Mouse (Mus musculus) megakaryocyte progenitor cell, adult 5-6 weeks (primary cell): Measurements from ENCODE around the gene Ccdc83. TPM values are rescaled to one million over a fixed set of nuclear protein-coding genes. Genes with fewer than 3 reads are reported as not detected.

Experiments used
- ATAC-seq: replicated peaks from 2 replicates; pipeline ENCODE4 v1.8.0; 2016; ENCODE audit warnings: mild to moderate bottlenecking, moderate TSS enrichment, inconsistent platforms; ENCODE audit not compliant: poor library complexity
- total RNA-seq, 2 experiments: library from RNA; stranded (forward) in 1 of 2; stranded (reverse) in 1 of 2; fragments of 157-497, 149-512 nt in 1 of 2; fragments of 200-1000 nt in 1 of 2; gene quantifications; 2 replicates each; pipeline versions ENCODE4 v1.2.3 to v1.2.4; 2015 to 2017

Ccdc83 gene
- total RNA-seq (2015) (not detected in 2 replicates), total RNA-seq (2017) (not detected in 2 replicates)

- peak; percentile 98 for ATAC-seq
Observed at GRCm38 (mm10) chr7:90265289-90265970, at the start of gene Ccdc83. Gene Ccdc83, minus strand, starts transcription at chr7:90265777.

DNA sequence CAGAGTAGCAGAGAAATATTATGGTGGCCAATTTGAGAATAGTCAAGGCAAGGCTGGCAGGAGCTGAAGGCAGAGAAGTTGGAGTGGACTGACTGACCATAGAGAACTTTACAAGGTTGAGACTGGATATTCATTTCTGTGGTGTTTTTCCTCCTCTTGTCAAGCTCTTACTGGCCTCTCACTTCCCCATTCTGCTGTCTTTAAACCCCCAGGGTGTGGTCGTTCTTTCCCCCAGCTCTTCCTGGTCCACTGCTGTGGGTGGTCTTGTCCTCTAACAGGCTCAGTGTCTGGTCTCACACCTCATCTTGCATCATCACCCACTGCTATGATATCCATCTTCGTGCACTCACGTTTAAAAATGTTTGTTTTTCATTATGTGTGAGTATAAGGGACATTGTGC is 47.8 kb upstream of the Ccdc83 start:
- ATAC-seq = peak; percentile 91

DNA sequence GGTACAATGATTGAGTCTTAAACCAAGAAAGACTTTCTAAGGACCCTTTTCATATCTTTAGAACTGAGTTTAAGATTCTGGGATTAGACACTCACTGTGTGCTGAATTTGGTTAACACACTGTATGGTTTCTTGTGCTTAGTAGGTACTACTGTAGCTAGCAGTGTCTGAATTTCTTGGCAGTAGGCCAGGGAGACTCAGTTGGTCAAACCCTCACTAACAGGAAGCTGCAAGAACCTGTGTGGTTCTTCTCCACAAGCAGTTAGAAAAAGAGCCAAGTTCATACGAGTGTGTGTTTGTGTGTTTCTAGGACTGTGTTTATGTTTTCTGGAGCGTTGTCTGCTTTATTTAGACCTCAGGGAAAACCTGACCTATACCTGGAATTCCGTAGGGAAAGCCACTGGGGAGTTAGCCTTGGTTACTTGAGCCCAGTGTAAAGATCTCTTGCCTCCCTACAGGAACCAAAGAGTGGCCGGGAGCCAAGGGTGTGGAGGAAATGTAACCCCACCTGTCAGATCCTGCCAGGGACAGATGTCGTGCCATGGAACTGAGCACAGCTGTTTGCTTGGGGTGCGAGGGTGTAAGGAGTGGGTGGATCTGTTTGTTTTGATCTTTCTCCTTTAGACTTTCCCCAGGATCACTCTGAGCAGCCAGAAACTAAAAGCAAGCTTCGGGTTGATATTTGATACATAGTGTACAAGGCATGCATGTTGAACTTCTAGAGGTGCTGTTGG is 46.7 kb upstream of the Ccdc83 start:
- ATAC-seq = no peak

- ATAC-seq = no peak
Observed at GRCm38 (mm10) chr7:90308003-90308402, 42.4 kb upstream of the Ccdc83 start.

DNA sequence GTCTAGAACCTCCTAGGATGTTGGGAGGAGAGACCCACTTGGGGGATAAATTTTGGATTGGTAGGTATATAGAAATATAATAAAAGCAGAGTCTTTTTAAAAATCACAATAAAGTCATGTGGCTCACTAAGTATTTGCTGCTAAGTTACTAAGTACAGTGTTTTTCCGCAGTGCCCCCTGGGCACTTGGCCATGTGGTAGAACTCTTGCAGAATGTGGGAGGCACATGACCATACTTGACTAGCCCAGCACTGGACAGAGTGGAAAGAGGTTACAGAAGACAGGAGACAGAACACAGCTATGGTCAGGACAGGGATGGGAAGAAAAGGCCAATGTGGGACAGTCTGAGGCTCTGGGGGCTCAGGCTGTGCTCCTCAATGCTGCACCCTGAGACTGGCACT is 41.4 kb upstream of the Ccdc83 start:
- ATAC-seq = no peak

- ATAC-seq = no peak
Observed at GRCm38 (mm10) chr7:90306079-90306478, 40.5 kb upstream of the Ccdc83 start.

DNA sequence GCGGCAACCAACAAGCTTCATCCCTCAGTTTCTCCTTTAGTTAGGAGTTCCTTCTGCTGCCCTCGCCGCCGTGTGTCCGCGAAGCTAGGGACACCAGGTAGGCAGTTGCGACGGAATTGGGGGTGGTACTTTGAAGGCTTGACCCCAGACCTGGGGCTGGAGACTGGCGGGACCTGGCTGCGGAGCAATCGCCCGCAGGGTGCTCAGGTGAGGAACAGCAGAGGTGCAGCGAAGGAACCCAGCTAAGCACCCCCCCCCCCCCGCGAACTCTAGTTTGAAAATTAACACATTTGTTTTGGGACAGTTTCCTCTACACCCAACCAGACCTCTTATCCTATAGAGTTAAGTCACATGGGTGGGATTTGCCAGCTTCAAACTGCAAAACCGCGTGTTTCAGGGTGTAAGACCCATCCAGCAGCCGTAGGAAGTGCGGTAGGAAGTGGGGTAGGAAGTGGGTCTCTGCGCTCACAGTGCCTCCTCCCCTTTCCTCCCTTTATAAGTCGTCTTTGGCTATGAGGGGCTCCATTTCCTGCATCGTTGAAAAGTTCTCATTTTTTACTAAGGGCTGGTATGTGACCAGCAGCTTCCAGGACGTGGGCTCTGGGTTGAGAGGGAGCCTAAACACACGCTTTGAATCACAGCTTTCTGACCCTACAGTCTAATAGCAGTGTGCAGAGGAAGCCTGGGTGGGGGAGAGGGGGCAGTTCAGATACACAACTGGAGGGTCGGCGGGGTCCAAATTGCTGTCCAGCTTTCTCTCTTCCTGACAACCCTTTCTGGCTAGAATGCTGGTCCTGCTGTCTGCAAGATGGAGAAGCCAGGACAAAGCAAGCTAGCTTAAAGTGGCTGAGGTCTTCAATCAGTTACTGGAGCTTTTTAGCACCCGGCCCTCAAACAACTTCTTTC is 37.3 kb upstream of the Ccdc83 start:
- peak; percentile 30; the same call in 1 of the 2 replicates for ATAC-seq

DNA sequence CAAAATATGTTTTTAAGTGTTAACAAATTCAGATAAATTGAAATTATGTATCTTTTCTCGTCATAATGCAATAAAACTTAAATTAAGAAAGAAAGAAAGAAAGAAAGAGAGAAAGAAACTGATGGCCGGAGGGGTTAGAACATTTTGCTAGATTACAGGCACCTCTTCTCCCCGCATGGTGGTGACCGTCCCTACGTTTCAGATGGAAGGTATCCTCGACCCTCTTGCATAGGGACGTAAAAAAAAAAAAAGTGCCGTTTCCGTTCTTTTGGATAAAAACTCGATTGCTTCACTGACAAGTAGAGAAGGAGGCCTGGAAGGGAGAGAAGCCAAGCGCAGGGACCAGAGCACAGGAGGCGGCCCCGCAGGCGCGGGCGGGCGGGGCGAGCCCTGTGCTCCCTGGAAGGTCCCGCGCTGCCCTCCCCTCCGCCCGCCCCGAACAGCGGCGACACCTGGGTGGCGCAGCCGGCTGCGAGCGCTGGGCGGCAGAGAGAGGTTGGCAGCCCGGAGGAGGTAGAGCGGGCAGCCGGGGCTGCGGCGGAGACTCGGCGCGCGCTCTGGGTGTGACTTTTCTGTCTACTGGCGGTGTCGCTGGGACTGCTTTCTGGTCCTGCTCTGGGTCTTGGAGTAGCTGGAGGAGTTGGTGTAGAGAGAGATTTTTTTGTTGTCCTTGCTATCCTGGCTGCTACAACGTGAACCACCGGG is 36.5 kb upstream of the Ccdc83 start, which contains the start of gene Sytl2:
TSS of gene Sytl2 (plus strand) at position 311 of the 705 bp plus-strand sequence.
- peak; percentile 92 for ATAC-seq

DNA sequence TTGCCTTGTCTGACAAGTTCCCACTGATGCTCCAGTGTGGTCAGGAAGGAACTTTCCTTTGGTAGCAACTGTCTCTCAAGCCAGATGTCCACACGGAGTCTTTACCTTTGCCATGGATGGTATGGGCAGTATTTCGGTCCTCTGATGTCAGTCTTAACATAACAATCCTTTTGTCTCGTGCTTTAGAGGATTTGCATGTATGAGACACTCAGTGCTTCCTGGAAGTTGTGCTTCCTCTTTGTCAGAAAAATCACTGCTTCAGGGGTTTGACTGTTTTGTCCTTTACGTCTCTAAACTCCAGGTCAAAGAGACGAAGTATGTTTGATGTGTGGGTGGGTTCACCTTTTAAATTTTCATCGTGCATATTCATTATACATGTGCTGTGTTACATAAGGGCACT is 26.3 kb upstream of the Ccdc83 start:
- ATAC-seq = no peak

DNA sequence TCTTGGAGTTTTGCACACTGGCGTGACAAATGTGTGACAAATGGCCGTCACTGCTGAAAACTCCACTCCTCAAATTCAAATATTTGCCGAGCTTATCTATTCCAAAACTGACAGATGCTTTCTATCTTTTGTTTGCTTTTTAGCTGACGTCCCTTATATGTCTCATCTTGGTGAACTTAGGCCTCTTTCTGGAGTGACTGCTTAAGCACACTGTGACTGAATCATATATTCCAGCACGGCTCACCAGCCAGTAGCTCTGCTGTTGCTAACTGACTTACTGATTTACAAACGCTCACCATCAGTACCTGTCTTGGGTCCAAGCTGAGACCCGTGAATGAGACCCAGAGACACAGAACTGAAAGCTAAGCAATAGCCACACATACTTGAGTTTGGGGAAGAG is 19.2 kb upstream of the Ccdc83 start:
- ATAC-seq = no peak

- no peak for ATAC-seq
Observed at GRCm38 (mm10) chr7:90282786-90283185, 17.2 kb upstream of the Ccdc83 start.

GRCm38 (mm10) chr7:90281759-90282546 is 16.4 kb upstream of the Ccdc83 start:
- peak; percentile 79 for ATAC-seq

DNA sequence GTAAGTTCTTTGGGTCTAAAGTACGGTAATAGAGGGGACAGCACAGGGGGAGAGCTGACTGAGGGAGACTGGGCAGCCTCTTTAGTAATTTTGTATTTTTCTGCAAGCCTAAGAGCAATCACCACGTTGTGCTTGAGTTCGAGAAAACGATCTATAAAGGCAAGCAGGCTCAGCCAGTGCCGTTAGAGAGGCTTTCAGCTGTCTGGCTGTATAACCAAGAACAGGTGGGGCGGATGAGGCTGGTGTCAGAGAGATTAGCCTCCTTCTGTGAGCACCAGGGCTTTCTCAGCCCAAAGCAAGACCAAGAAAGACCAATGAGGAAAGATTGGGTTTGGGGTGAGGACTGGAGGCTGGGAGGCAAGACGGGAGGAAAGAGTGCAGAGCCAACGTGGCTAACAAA is 15.3 kb upstream of the Ccdc83 start:
- ATAC-seq = peak; percentile 36

DNA sequence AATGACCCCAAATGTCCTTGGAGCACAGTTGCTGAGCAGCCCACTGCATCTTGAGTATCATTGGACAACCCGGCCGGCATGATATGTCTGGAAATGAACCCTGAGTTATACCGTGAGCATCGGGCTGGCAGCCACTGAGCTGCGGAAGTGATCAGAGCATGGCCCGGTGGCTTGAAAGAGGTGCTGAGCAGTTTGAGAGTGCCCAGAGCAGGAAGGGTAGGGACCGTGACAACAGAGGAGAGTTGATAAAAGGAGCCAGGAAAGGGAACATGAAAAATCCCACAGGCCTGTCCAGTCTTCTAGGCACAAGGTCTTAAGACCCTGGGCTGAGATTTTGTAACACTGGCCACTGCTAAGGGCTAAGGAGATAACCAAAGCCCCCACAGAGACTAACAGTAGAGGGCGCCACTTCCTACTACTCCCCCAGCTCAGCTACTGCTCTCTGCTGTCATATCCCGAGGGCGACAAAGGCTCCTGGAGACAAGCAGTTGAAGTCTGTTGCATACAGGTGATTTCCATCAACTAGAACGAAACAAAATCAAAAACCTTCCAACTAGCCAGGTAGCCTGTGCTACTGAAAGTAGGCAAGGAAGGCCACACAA is 14.8 kb upstream of the Ccdc83 start:
- ATAC-seq = peak; percentile 68

DNA sequence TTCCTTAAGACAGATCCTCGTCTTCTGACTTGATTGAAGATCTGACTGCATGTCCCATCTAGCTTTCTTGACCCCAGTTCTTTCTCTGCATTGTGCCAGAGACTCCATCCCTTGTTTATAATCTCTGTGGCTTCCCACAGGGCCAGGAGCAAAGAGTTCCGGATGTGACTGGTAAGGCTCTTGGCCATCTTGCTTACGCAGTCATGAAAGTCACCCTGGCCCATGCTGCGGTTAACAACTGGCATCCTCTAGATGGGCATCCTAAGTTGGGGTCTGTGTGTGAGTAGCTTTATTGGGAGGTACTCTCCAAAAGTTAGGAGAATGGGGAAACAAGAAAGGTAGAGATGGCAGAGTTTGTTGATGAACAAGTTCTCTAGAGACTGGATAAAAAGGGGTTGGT is 13.6 kb upstream of the Ccdc83 start:
- ATAC-seq = no peak

DNA sequence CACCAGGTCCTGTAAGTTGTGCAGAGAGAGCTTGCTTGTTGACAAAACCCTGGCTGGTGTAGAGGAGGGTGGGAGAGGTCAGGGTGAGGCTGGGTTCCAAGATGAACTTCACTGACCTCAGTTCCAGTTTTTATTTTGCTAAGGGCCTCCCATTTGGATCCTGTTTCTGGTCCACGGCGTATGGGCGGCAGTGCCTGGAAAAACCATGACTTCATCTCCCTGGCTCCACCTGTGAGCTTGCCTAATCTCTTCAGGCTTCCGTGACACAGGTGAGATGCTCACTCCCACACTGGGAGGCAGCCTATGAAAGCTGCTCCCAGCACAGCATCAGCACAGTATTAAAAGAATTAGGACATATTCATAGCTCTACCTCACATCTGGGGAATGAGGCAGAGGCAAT is 12.2 kb upstream of the Ccdc83 start:
- ATAC-seq = no peak

- no peak for ATAC-seq
Observed at GRCm38 (mm10) chr7:90277246-90277645, 11.7 kb upstream of the Ccdc83 start.

DNA sequence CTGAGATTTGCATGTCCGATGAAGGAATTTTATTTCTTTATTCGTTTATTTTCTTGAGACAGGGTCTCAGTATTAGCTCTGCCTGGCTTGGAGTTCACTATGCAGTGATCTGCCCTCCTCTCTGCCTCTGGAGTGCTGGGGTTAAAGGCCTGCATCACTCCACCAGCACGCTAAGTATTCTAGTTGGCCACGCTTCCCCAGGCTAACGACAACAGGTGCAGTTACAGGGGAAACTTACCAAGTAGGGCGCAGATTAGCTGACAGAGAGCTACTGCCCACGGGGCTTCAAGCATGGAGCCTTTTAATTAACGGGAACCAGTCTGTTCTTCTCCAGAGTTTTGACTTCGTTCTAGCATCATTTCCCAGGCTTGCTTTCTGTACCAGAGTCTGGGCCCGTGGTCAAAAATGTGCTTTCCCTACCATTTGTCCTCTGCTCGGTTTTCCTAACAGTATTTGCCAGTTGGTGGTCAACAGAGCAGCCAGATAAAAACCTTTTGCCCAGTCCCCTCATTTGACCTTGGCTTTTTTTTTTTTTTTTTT is 9.1 kb upstream of the Ccdc83 start:
- no peak for ATAC-seq

GRCm38 (mm10) chr7:90270141-90270540 is 4.6 kb upstream of the Ccdc83 start:
- ATAC-seq = peak; percentile 47
